Mouse (Mus musculus): ENCODE data around the gene Col11a2. TPM values are rescaled to one million over a fixed set of nuclear protein-coding genes. Genes with fewer than 3 reads are reported as not detected.
A peak's percentile ranks its signal among the peaks of the same experiment; 100 is the strongest.

The Col11a2 gene
- polyA plus RNA-seq, 1 experiment from 2014 or later = 2.1 TPM

DNA sequence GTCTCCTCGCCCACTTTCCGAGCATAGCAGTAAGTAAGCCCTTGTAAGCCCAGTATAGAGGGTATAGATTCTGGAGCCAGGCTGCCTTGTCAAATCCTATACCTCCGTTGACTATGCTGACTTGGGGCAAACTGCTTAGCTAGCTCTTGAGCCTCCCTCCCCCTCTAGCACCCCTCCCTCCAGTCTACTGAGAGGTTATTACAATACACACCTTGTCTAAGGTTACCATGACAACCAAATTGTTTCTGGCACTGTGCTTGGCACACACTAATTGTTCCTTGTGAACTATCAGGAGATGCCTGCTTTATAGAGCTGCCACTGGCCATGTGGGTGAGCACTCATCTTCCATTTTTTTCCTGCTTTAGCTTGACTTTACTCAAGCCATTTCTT is 70.6 kb downstream of the Col11a2 start:
- 77% methylated on average over 3 of the region's 3 CpGs for WGBS
- H3K27ac ChIP-seq (ENCODE audit: low read depth, low read length) = no peak overlapping the region

GRCm38 (mm10) chr17:34110309-34110708 is 71.1 kb downstream of the Col11a2 start:
- Histone ChIP-seq H3K36me3 (ENCODE audit: control insufficient read depth, insufficient read depth, low read length) (peaks cover 62% of the 10 kb centered on the region), H3K9me3 (ENCODE audit: control insufficient read depth, low read length) (no peaks in the 10 kb centered on the region), H3K27me3 (ENCODE audit: control insufficient read depth, insufficient read depth, low read length) (no peaks in the 10 kb centered on the region), H3K4me2 (replicated peaks; ENCODE audit: low read depth, low read length) (no peak overlapping the region), H3K4me3 (ENCODE audit: low read length) (no peak overlapping the region), H3K4me1 (ENCODE audit: control insufficient read depth, insufficient read depth, low read length) (peaks cover 5% of the 10 kb centered on the region; the same call in 1 of the 2 replicates), H3K9ac (ENCODE audit: low read depth, low read length) (no peak overlapping the region), H3K27ac (ENCODE audit: low read depth, low read length) (no peak overlapping the region)
- 60% methylated on average over 8 of the region's 8 CpGs for WGBS
- ATAC-seq (ENCODE audit: low FRiP score, low TSS enrichment) = no peak

More for the DNA sequence above, 70.6 kb downstream of the Col11a2 start:
- Histone ChIP-seq H3K4me3 (ENCODE audit: low read length) (no peak overlapping the region), H3K27me3 (ENCODE audit: control insufficient read depth, insufficient read depth, low read length) (no peaks in the 10 kb centered on the region), H3K9me3 (ENCODE audit: control insufficient read depth, low read length) (no peaks in the 10 kb centered on the region), H3K9ac (ENCODE audit: low read depth, low read length) (no peak overlapping the region), H3K4me1 (ENCODE audit: control insufficient read depth, insufficient read depth, low read length) (no peaks in the 10 kb centered on the region; the same call in 1 of the 2 replicates), H3K4me2 (replicated peaks; ENCODE audit: low read depth, low read length) (no peak overlapping the region), H3K36me3 (ENCODE audit: control insufficient read depth, insufficient read depth, low read length) (peaks cover 57% of the 10 kb centered on the region)
- ATAC-seq (ENCODE audit: low FRiP score, low TSS enrichment) = 0 out of 2 replicates have a peak, but pooled peaks have one; percentile 20

DNA sequence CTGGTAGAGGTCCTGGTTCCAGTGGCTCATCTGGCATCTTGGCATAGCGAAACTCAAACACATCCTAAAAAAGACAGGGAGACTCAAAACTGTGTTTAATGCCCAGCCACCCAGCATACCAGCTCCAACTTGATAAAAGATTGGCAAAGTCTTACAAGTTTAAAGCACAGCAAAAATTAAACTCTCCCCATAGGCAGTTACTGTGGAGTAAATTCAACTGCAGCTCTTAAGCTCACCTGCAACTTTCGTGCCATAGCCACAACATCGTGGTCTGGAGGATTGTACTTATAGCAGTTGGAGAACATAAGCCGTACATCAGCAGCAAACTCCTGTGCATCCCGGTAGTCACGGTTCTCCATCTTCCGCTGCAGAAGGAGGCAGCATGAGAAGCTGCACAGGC is 74.9 kb downstream of the Col11a2 start:
- no peak for ATAC-seq (ENCODE audit: low FRiP score, low TSS enrichment)
- WGBS = 94% methylated on average over 7 of the region's 7 CpGs

More for the DNA sequence above, 74.9 kb downstream of the Col11a2 start:
- peaks cover 21% of the 10 kb centered on the region; the same call in 1 of the 2 replicates for H3K4me1 ChIP-seq (ENCODE audit: control insufficient read depth, insufficient read depth, low read length)
- H3K4me3 ChIP-seq (ENCODE audit: low read length) = no peak overlapping the region
- H3K9ac ChIP-seq (ENCODE audit: low read depth, low read length) = no peak overlapping the region
- H3K9me3 ChIP-seq (ENCODE audit: control insufficient read depth, low read length) = no peaks in the 10 kb centered on the region
- H3K4me2 ChIP-seq (replicated peaks; ENCODE audit: low read depth, low read length) = no peak overlapping the region
- H3K36me3 ChIP-seq (ENCODE audit: control insufficient read depth, insufficient read depth, low read length) = peaks cover 97% of the 10 kb centered on the region
- no peaks in the 10 kb centered on the region for H3K27me3 ChIP-seq (ENCODE audit: control insufficient read depth, insufficient read depth, low read length)
- no peak overlapping the region for H3K27ac ChIP-seq (ENCODE audit: low read depth, low read length)

MicroRNA genes within 50 kb of the gene (microRNA counts, 519-probe panel; counts per million panel counts)
- not detected for microRNA mmu-miR-219

Small RNA genes within 50 kb of the gene (microRNA-seq; reads per million reads assigned to microRNA genes)
- gene Mir219a-1 (1.1 reads per million), gene Mir219c (not detected)

Other genes starting within 250 kb of the Col11a2 start
- gene Kank3, start 228.9 kb upstream of the Col11a2 start, polyA plus RNA-seq (2014; fragmentation: Nextera tagmentation; extraction: Ambion mirVana) = 49.9 and 52.1 TPM in 2 replicates
- 1,210 and 1,489 TPM in 2 replicates for gene Rps28, start 214.9 kb upstream of the Col11a2 start, polyA plus RNA-seq (2014; fragmentation: Nextera tagmentation; extraction: Ambion mirVana)
- 504 and 675 TPM in 2 replicates for gene Ndufa7, start 214.9 kb upstream of the Col11a2 start, polyA plus RNA-seq (2014; fragmentation: Nextera tagmentation; extraction: Ambion mirVana)
- 111 and 121 TPM in 2 replicates for gene Cd320, start 196.3 kb upstream of the Col11a2 start, polyA plus RNA-seq (2014; fragmentation: Nextera tagmentation; extraction: Ambion mirVana)
- not detected in 2 replicates for gene Gm7029, start 165.6 kb upstream of the Col11a2 start, polyA plus RNA-seq (2014; fragmentation: Nextera tagmentation; extraction: Ambion mirVana)
- 6.2 and 20.8 TPM in 2 replicates for gene Kifc1, start 148.8 kb upstream of the Col11a2 start, polyA plus RNA-seq (2014; fragmentation: Nextera tagmentation; extraction: Ambion mirVana)
- gene Platr17, start 134.3 kb upstream of the Col11a2 start, polyA plus RNA-seq (2014; fragmentation: Nextera tagmentation; extraction: Ambion mirVana) = not detected in 2 replicates
- gene Daxx, start 130.0 kb upstream of the Col11a2 start, polyA plus RNA-seq (2014; fragmentation: Nextera tagmentation; extraction: Ambion mirVana) = 31.9 and 50.8 TPM in 2 replicates
- 17.4 and 24.6 TPM in 2 replicates for gene Tapbp, start 123.5 kb upstream of the Col11a2 start, polyA plus RNA-seq (2014; fragmentation: Nextera tagmentation; extraction: Ambion mirVana)
- gene Zbtb22, start 123.5 kb upstream of the Col11a2 start, polyA plus RNA-seq (2014; fragmentation: Nextera tagmentation; extraction: Ambion mirVana) = 11.1 TPM in 2 replicates
- gene Rgl2, start 109.9 kb upstream of the Col11a2 start, polyA plus RNA-seq (2014; fragmentation: Nextera tagmentation; extraction: Ambion mirVana) = 26.3 and 28.2 TPM in 2 replicates
- 169 and 211 TPM in 2 replicates for gene Pfdn6, start 99.1 kb upstream of the Col11a2 start, polyA plus RNA-seq (2014; fragmentation: Nextera tagmentation; extraction: Ambion mirVana)
- gene Wdr46, start 98.8 kb upstream of the Col11a2 start, polyA plus RNA-seq (2014; fragmentation: Nextera tagmentation; extraction: Ambion mirVana) = 26.5 and 37.8 TPM in 2 replicates
- 2.8 and 3.3 TPM in 2 replicates for gene B3galt4, start 87.9 kb upstream of the Col11a2 start, polyA plus RNA-seq (2014; fragmentation: Nextera tagmentation; extraction: Ambion mirVana)
- 24.9 and 40.8 TPM in 2 replicates for gene Vps52, start 83.6 kb upstream of the Col11a2 start, polyA plus RNA-seq (2014; fragmentation: Nextera tagmentation; extraction: Ambion mirVana)
- 2,014 and 2,736 TPM in 2 replicates for gene Rps18, start 83.4 kb upstream of the Col11a2 start, polyA plus RNA-seq (2014; fragmentation: Nextera tagmentation; extraction: Ambion mirVana)
- 11.2 and 18.8 TPM in 2 replicates for gene H2-K1, start 39.1 kb upstream of the Col11a2 start, polyA plus RNA-seq (2014; fragmentation: Nextera tagmentation; extraction: Ambion mirVana)
- gene Ring1, start 14.8 kb upstream of the Col11a2 start, polyA plus RNA-seq (2014; fragmentation: Nextera tagmentation; extraction: Ambion mirVana) = 5.5 and 12.4 TPM in 2 replicates
- 46.0 and 53.0 TPM in 2 replicates for gene H2-Ke6, start 11.4 kb upstream of the Col11a2 start, polyA plus RNA-seq (2014; fragmentation: Nextera tagmentation; extraction: Ambion mirVana)
- 70.3 and 86.0 TPM in 2 replicates for gene Slc39a7, start 7.8 kb upstream of the Col11a2 start, polyA plus RNA-seq (2014; fragmentation: Nextera tagmentation; extraction: Ambion mirVana)
- gene Rxrb, start 7.6 kb upstream of the Col11a2 start, polyA plus RNA-seq (2014; fragmentation: Nextera tagmentation; extraction: Ambion mirVana) = 22.2 and 28.0 TPM in 2 replicates
- gene H2-Oa, start 52.9 kb downstream of the Col11a2 start, polyA plus RNA-seq (2014; fragmentation: Nextera tagmentation; extraction: Ambion mirVana) = 0.51 and 0.76 TPM in 2 replicates
- gene H2-DMa, start 80.1 kb downstream of the Col11a2 start, polyA plus RNA-seq (2014; fragmentation: Nextera tagmentation; extraction: Ambion mirVana) = 16.1 and 19.3 TPM in 2 replicates
- gene Brd2, start 83.2 kb downstream of the Col11a2 start, polyA plus RNA-seq (2014; fragmentation: Nextera tagmentation; extraction: Ambion mirVana) = 153 and 178 TPM in 2 replicates
- gene H2-DMb2, start 103.9 kb downstream of the Col11a2 start, polyA plus RNA-seq (2014; fragmentation: Nextera tagmentation; extraction: Ambion mirVana) = 18.5 and 21.9 TPM in 2 replicates
- gene H2-DMb1, start 113.6 kb downstream of the Col11a2 start, polyA plus RNA-seq (2014; fragmentation: Nextera tagmentation; extraction: Ambion mirVana) = 4.1 and 4.2 TPM in 2 replicates
- 1.9 and 2.9 TPM in 2 replicates for gene Tap1, start 148.1 kb downstream of the Col11a2 start, polyA plus RNA-seq (2014; fragmentation: Nextera tagmentation; extraction: Ambion mirVana)
- 2.1 and 3.4 TPM in 2 replicates for gene Psmb9, start 148.3 kb downstream of the Col11a2 start, polyA plus RNA-seq (2014; fragmentation: Nextera tagmentation; extraction: Ambion mirVana)
- gene Psmb8, start 158.3 kb downstream of the Col11a2 start, polyA plus RNA-seq (2014; fragmentation: Nextera tagmentation; extraction: Ambion mirVana) = 4.3 and 4.8 TPM in 2 replicates
- gene Tap2, start 164.1 kb downstream of the Col11a2 start, polyA plus RNA-seq (2014; fragmentation: Nextera tagmentation; extraction: Ambion mirVana) = 1.2 and 1.8 TPM in 2 replicates
- not detected in 2 replicates for gene H2-Ob, start 199.5 kb downstream of the Col11a2 start, polyA plus RNA-seq (2014; fragmentation: Nextera tagmentation; extraction: Ambion mirVana)
- gene H2-Ab1, start 218.3 kb downstream of the Col11a2 start, polyA plus RNA-seq (2014; fragmentation: Nextera tagmentation; extraction: Ambion mirVana) = 21.7 and 22.9 TPM in 2 replicates
- 2.7 TPM in 2 replicates for gene H2-Aa, start 248.4 kb downstream of the Col11a2 start, polyA plus RNA-seq (2014; fragmentation: Nextera tagmentation; extraction: Ambion mirVana)